Mouse (Mus musculus): ENCODE results near the gene Bbip1.
"Not testable (repeated sequence)": the region's sequence is repeated elsewhere in the genome, so short reads cannot be mapped to it uniquely, and the experiment has no call there.

Bbip1 gene

DNA sequence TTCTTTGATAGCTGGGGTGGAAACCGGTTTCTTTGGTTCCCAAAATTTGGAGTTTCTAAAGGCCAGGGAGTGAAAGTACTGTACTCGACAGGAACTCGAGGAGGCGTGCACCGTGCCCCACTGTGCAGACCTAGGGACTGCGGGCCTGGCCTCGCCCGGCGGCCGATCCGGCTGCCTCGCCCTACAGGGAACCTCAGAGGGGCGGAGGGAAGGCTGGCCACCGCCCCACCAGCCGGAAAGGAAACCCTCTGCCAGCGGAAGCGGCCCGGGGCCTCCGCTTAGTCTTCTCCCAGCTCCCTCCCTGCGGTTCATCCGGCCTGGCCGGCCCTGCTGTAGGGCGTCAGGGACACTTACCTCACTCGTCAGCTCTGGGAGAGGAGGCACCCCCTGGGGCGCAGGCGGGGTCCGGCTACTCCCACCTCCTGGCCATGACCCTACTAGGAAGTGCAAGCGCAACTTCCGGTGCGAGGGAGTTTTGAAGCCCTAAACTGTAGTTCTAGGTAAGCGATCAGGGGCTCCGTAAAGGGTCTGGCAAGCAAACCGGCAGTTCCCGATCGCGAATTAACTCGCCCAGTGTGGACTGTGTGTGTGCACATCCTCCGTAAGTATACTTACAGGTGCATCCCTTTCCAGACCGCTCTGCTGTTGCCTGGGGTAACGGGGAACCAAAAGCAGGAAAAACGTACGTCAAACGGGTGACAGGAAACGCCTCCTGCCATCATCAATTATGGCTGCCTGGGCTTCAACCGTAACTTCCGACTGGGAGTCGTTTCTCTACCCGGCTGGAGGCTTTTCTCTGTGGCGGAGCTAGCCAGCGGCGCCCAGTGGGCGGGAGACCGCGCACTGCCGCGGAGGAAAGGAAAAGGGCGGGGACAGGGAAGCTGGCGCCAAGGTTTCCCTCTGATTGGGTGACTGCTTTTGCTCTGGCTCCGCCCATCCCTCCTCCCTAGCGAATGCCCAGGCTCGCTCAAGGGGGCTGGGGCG lies at the start of gene Bbip1, which contains the start of gene Shoc2:
TSS of gene Bbip1 (minus strand) at position 826 of the 984 bp plus-strand sequence.
TSS of gene Shoc2 (plus strand) at position 505 of the 984 bp plus-strand sequence.
- in situ Hi-C loops (cut with MboI; ENCODE audit: low pct_unique_long_range_greater_than_20kb in 1 of 2, low sequenced_read_pairs in 2 of 2, unreplicated experiment in 1 of 2) = no loop called here

GRCm38 (mm10) chr19:53993860-53994259 lies 49.4 kb upstream of the Bbip1 start:
- in situ Hi-C loops (cut with MboI; ENCODE audit: low pct_unique_long_range_greater_than_20kb in 1 of 2, low sequenced_read_pairs in 2 of 2, unreplicated experiment in 1 of 2) = no loop called here

GRCm38 (mm10) chr19:53990538-53990937 lies 46.1 kb upstream of the Bbip1 start:
- in situ Hi-C loops (cut with MboI; ENCODE audit: low pct_unique_long_range_greater_than_20kb in 1 of 2, low sequenced_read_pairs in 2 of 2, unreplicated experiment in 1 of 2) = no loop called here

DNA sequence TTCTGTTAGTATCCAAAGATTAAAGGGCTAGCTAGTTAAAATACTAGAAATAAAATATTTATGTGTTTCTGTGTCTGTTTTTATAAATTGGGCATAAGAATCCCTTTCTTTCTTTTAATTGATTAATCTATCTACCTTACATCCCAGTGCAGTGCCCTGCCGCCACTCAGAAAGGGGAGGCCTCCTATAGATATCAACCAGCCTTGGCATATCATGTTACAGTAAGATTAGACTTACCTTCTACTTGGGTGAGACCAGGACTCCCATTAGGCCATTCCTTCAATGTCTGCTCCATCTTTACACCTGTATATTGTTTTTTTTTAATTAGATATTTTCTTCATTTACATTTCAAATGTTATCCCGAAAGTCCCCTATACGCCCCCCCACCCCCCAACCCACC lies 40.2 kb upstream of the Bbip1 start:
- in situ Hi-C loops (cut with MboI; ENCODE audit: low pct_unique_long_range_greater_than_20kb in 1 of 2, low sequenced_read_pairs in 2 of 2, unreplicated experiment in 1 of 2) = no loop called here

- in situ Hi-C loops (cut with MboI; ENCODE audit: low pct_unique_long_range_greater_than_20kb in 1 of 2, low sequenced_read_pairs in 2 of 2, unreplicated experiment in 1 of 2) = no loop called here
These were observed 38.9 kb upstream of the Bbip1 start for GRCm38 (mm10) chr19:53983336-53983735.

- in situ Hi-C loops (cut with MboI; ENCODE audit: low pct_unique_long_range_greater_than_20kb in 1 of 2, low sequenced_read_pairs in 2 of 2, unreplicated experiment in 1 of 2) = no loop called here
These were observed 37.6 kb upstream of the Bbip1 start for GRCm38 (mm10) chr19:53982041-53982440.

DNA sequence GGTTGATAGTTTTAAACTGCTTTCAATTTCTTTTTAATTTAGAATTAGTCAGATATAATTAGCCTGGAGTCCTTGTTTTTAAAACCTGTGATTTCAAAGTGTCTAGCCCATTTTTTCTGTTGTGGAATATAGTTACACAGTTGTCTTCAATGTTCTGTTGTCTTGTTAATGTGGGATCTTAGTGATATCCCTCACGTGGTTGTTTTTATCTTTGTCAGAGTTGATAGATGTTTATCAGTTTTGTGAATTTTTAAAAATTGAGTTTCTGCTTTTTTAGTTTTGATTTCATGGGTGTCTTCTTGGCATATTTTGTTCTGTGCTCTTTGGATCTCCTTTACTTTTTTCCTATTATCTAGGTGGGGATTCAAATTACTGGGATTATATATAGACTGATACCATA lies 29.2 kb upstream of the Bbip1 start:
- in situ Hi-C loops (cut with MboI; ENCODE audit: low pct_unique_long_range_greater_than_20kb in 1 of 2, low sequenced_read_pairs in 2 of 2, unreplicated experiment in 1 of 2) = no loop called here

DNA sequence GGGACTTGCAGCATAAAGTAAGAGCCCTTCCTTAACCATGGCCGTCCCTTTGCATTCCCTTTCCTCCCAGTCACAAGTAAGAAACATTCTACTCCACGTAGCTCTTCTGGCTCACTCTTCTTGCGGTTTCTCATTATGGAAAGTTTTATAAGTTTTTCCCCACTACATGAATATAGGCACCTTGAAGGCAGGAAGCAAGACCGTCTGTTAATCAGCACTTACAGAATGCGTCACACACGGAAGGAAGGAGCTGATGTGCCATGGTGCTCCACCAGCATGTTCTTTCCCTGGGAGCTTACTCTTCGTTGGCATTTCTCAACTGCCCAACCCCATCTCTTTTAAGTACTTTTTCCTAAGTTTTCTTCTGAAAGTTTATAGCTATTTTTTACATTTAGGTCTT lies 27.5 kb upstream of the Bbip1 start:
- in situ Hi-C loops (cut with MboI; ENCODE audit: low pct_unique_long_range_greater_than_20kb in 1 of 2, low sequenced_read_pairs in 2 of 2, unreplicated experiment in 1 of 2) = no loop called here

- in situ Hi-C loops (cut with MboI; ENCODE audit: low pct_unique_long_range_greater_than_20kb in 1 of 2, low sequenced_read_pairs in 2 of 2, unreplicated experiment in 1 of 2) = no loop called here
These were observed 24.8 kb upstream of the Bbip1 start for GRCm38 (mm10) chr19:53969226-53969625.

DNA sequence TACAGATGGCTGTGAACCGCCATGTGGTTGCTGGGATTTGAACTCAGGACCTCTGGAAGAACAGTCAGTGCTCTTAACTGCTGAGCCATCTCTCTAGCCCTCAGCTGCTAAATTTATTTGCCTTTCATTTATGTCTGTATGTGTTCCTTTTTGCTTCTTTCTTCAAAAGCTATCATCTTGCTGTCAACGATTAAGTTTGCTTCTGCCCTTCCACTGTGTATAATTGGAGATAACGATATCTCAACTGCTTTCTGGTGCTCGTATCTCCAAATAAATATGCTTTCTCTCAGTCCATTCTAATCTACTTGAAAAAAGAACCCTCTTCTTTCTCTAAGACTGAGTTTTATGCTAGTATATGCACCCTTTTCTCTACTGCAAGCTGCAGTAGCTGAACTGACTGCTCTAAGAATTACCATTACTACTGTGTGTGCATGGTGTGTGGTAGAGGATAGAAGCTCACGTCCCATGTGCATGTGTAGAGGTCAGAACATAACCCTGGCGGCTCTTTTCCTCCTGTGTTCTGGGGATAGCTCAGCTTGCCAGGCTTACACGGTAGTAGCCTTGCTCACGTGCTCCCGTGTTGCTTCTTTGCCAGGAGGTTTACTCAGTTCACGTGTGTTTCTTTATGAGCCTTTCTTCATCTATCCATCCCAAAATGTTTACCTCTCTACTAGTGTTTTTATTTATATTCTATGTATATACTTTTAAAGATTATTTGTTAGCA lies 20.6 kb upstream of the Bbip1 start:
- in situ Hi-C loops (cut with MboI; ENCODE audit: low pct_unique_long_range_greater_than_20kb in 1 of 2, low sequenced_read_pairs in 2 of 2, unreplicated experiment in 1 of 2) = no loop called here

GRCm38 (mm10) chr19:53964347-53964746 lies 19.9 kb upstream of the Bbip1 start:
- in situ Hi-C loops (cut with MboI; ENCODE audit: low pct_unique_long_range_greater_than_20kb in 1 of 2, low sequenced_read_pairs in 2 of 2, unreplicated experiment in 1 of 2) = not testable (repeated sequence)

DNA sequence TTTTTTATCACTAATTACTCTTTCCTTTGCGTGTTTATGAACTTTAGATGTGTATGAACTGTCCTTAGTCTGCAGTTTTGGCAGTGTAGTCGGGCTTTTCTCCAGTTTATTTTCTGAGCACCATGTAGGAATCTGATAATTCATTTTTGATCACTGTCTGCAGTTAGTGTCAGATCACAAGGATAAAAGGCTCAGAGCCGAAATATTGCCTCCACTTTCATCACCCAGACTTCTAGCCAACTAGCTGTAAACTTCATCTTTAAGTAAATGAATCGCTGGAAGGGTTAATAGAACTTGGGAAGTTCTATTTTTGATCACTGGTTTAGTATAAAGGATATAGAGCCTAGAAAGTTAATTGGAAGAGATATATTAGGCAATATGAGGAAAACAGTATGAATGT lies 18.1 kb upstream of the Bbip1 start:
- in situ Hi-C loops (cut with MboI; ENCODE audit: low pct_unique_long_range_greater_than_20kb in 1 of 2, low sequenced_read_pairs in 2 of 2, unreplicated experiment in 1 of 2) = no loop called here

DNA sequence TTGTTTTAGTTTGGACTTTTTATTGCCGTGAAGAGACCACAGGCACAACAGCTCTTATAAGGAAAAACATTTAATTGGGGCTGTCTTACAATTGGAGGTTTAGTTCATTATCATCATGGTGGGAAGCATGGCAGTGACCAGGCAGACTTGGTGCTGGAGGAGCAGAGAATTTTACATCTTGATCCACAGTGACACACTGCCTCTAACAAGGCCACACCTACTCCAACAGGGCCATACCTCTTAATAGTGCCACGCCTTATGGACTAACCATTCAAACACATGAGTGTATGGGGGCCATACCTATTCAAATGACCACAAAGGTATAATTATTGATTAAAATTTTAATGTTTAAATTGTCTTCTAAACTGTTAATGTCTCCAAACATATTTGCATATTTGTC lies 13.1 kb upstream of the Bbip1 start:
- in situ Hi-C loops (cut with MboI; ENCODE audit: low pct_unique_long_range_greater_than_20kb in 1 of 2, low sequenced_read_pairs in 2 of 2, unreplicated experiment in 1 of 2) = no loop called here

GRCm38 (mm10) chr19:53945171-53946042 lies 980 bp upstream of the Bbip1 start:
- in situ Hi-C loops (cut with MboI; ENCODE audit: low pct_unique_long_range_greater_than_20kb in 1 of 2, low sequenced_read_pairs in 2 of 2, unreplicated experiment in 1 of 2) = no loop called here

DNA sequence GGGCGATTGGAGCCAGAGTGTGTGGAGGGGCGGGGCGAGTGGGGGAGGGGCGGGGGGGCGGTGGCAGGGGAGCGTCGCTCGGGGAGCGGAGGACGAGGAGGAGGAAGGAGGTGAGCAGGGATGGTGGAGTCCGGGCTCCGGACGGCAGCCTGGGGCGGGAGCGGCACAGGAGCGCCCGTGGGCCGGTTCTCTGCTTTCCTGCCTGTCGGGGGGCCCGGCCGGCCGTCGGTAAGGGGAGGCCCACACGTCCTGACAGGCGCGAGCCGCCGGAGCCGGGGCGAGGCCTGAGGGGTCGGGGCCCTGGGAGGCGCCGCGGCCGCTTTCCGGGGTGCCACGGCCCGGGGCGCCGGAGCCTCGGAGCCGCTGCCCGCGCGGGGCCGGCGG lies 351 bp upstream of the Bbip1 start:
- in situ Hi-C loops (cut with MboI; ENCODE audit: low pct_unique_long_range_greater_than_20kb in 1 of 2, low sequenced_read_pairs in 2 of 2, unreplicated experiment in 1 of 2) = no loop called here

GRCm38 (mm10) chr19:53942342-53942741 lies 2.1 kb downstream of the Bbip1 start:
- in situ Hi-C loops (cut with MboI; ENCODE audit: low pct_unique_long_range_greater_than_20kb in 1 of 2, low sequenced_read_pairs in 2 of 2, unreplicated experiment in 1 of 2) = no loop called here

DNA sequence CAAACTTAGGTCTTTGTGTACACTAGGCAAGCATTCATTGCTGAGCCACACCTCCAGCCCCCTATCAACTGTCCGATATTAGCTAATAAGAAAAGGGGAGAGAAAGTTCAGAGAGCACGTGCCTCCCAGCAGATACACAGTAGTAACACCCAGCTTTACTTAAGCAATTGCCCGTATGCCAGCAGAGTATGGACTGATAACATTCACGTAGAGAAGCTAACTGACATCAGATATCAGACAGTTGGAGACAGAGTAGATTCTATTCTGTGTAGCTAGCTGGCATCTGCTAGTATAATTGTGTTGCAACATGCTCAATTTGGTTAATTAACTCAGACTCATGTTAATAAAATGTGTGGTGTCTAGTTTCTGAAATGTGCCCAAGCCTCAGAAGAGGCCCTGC lies 3.3 kb downstream of the Bbip1 start:
- in situ Hi-C loops (cut with MboI; ENCODE audit: low pct_unique_long_range_greater_than_20kb in 1 of 2, low sequenced_read_pairs in 2 of 2, unreplicated experiment in 1 of 2) = no loop called here

GRCm38 (mm10) chr19:53939467-53939866 lies 5.0 kb downstream of the Bbip1 start:
- in situ Hi-C loops (cut with MboI; ENCODE audit: low pct_unique_long_range_greater_than_20kb in 1 of 2, low sequenced_read_pairs in 2 of 2, unreplicated experiment in 1 of 2) = no loop called here

- in situ Hi-C loops (cut with MboI; ENCODE audit: low pct_unique_long_range_greater_than_20kb in 1 of 2, low sequenced_read_pairs in 2 of 2, unreplicated experiment in 1 of 2) = no loop called here
These were observed 10.4 kb downstream of the Bbip1 start for GRCm38 (mm10) chr19:53934046-53934445.
